Mouse (Mus musculus) ovary, postnatal 14 days (tissue): ENCODE measurements around the gene Gm6588.
A peak's percentile ranks its signal among the peaks of the same experiment; 100 is the strongest.
"Not testable (repeated sequence)": the region's sequence is repeated elsewhere in the genome, so short reads cannot be mapped to it uniquely, and the experiment has no call there.

Experiments
- DNase-seq: peaks from one replicate; pipeline ENCODE4 v3.0.0; 2022; ENCODE audit warnings: low spot score

Gm6588 gene

DNA sequence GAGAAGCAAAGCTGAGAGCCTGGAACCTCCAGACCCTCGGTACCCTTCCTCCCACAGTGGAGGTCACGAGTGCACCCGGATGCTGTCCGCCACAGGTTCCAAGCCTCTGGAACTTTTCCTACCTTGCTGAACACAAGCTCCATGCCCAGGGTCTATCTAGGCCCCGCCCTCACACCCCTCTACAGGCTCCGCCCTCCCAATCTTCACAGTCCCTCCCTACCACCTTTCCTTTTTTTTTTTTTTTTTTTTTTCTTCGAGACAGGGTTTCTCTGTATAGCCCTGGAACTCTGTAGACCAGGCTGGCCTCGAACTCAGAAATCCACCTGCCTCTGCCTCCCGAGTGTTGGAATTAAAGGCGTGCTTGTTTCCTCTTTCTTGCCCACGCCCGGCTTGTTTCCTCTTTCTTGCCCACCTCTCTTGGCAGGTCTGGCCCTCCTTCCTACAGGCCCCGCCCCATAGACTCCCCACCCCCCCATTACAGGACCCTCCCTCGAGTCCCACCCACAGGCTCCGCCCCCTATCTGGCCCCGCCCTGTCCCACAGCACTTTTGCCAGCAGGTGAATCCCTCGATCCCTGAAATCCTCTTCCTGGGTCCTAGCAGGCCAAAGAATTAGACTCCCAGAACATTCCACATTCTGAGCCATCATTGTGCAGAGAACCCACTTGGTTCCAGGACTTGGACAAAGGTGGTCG, at the start of gene Gm6588:
Gene Gm6588, plus strand, starts transcription at position 680 of the 694 bp plus-strand sequence.
- no peak for DNase-seq

DNA sequence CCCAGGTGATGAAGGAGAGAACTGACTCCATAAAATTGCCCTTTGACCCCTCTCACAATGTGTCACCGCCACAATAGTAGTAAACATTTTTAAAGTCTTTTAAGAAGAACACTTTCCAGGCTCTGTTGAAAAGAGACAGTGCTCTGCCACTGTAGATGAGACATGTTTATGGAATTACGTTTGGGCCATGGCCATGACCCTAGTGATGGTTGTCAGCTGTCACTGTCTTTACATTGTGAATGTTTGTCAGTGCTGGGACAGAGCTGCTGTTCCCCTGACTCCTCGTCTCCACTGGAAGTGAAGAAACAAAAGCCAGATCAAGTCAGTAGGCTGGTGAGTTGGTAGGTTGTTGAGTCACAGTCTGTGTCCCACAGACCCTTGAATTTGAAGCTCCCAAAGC, 46.8 kb upstream of the Gm6588 start:
- no peak for DNase-seq

DNA sequence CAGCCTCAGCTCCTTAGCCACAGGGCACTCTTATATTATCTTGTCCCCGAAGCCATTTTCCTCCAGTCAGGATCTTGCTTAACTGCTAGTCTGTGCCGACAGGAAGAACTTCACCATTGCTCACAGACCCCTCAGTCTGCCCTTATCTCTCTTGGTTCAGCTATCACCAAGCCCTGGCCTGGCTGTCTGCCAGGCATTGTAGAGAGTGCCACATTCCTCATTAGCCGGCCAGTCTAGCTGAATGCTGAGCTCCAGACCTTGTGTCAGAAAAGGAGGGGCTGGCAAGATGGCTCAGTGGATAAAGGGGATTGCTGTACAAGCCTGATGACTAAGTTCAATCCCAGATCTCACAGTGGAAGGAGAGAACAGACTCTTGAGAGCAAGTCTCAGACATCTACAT, 43.2 kb upstream of the Gm6588 start:
- DNase-seq = no peak

DNA sequence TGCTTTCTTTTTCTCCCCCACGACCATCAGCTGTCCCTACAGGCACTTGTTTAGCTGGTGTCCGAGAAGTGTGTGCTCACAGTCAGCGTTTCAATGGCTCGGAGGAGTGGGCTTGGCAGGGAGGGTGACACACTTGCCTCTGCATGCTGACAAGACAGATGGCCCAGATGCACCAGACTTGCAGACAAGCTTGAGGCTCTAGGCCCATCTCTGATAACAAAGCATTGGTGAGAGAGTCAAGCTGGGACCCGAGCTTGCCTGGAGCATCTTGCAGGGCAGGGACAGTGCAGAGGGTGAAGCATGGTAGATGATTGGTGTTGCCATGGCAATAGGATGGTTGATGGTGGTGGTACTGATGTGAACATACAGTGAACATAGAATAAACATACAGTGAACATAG, 40.0 kb upstream of the Gm6588 start:
- no peak for DNase-seq

DNA sequence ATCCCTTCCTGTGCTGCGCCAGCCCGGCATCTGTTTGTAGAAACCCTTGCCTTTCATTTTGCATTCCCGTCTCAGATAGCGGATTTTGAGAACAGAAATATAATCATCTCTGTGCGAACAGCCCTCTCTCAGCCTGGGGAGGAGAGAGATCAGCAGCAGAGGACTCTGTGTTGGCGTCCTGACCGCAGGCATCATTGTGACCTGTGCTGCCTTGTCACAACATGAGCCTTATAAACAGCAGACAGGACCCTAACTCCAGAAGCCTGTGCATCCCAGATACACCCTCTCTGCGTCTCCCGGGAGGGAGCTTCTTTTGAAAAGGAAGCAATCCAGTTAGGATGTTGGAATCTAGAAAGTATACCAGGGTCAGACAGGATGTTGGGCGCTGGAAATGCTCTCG, 38.2 kb upstream of the Gm6588 start:
- no peak for DNase-seq

DNA sequence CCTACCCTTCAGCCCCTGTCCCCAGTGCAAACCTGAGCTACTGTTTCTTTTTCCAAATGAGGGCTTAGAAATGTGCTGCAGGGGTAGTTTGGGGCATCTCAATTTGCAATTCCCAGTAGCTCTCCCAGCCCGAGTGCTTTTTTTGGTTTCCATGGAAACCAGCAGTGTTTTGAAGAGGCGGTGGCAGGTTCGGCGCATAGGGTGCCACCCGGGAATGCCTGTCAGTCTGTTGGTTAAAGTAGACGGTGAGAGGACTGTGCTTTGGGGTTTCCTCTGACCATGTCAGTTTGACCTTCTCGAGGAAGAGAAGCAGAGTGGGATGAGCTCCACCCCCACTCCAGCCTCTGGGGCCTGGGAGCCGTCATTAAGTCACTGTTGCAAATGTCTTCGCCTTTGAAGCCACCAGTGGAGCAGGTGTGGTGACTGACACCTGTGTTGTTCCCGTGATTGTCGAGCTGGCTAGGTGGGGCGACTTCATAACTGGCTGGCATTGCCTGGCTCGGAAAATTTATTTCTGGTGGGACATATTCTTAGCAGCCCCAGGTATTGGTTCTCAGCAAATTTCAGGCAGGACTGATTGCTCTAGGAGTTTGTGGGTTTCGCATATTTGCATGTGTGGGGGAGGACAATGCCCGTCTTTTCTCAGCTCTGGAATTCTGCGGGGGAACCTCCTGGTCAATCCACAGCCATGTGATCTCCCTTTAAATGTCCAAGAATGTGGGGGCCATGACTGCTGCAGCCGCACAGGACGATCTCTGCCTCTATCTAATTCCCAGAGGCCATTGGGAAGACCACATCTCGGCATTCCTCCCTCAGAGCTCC, 37.5 kb upstream of the Gm6588 start:
- DNase-seq = no peak

DNA sequence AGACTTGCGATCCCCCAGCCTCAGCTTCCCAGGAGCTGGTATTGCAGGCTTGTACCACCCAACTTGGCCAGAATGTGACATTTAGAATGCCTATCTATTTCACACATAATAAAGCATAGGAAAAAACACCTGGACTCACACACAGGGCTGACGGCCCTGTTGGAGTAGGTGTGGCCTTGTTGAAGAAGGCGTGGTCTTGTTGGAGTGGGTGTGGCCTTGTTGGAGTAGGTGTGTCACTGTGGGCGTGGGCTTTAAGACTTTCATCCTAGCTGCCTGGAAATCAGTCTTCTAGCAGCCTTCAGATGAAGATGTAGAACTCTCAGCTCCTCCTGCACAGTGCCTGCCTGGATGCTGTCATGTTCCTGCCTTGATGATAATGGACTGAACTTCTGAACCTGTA, 36.4 kb upstream of the Gm6588 start:
- DNase-seq = not testable (repeated sequence)

DNA sequence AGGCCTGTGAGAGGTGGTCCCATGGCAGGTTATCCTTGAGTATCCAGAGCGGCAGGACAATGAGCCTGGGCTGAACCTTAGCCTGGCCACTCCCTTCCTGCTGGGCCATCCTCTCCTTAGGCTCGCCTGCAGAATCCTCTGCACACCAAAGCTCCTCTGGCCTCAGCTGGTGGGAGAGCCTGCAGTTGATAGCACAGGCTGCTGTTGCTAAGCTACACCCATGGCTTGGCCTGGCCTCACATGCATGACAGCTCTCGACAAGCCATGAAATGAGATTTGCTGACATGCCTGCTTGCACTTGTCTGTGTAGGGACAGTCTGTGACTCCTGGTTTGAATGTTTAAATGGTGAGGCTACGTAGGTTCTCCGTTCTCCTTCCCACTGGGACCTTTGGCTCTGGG, 32.6 kb upstream of the Gm6588 start:
- DNase-seq = no peak

DNA sequence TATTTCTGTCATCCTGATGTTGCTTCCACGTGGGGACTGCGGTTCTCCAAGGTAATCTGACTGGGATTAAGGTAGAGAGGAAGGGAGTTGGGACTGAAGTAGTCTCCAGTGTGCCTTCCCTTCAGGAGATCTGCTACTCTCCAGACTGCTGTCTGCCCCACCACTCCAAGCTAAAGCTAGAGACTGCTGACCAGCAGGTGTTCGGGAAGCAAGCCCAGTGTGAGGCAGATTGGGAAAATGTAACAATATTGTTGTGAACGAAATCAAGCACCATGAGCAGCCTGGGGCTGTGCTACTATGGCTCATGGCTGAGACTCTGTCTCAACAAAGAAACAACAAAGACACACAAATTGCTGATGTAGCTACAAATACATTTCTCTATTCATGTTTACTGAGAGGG, 31.2 kb upstream of the Gm6588 start:
- DNase-seq = no peak

DNA sequence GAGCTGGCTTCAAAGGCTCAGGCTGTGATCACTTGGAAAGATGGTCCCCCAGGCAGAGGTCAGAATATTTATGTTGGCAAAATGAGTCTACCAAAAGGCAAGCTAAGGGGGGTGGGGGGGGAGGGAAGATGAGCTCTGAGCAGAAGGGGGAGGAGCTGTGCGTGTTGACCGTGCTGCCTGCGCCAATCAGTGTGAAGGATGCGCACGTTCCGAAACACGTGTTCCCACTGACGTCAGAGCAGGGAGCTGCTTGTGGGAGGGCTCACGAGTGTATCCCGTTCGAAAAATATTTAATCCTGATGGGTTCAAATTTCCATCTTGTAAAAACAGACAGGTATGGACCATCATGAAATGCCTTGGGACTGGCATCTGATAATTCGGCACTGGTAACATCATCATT, 29.7 kb upstream of the Gm6588 start:
- DNase-seq = no peak

DNA sequence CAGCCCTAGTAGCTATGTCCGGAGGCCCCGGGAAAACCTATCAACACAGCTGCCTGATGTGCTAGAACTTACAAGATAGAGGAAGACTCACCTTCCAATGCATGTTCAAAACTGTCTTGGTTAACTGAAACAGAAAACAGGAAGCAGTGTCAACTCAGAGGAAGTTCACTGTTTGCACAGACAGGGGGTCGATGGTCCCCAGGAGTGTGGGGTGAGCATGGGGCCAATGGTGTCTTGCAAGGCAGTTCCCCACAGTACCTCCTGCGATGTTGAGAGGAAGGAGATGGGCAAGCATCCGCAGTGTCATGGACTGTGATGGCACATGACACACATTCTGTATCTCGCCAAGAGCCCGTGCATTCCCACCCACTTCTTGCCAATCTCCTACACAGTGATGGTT, 22.6 kb upstream of the Gm6588 start:
- no peak for DNase-seq

DNA sequence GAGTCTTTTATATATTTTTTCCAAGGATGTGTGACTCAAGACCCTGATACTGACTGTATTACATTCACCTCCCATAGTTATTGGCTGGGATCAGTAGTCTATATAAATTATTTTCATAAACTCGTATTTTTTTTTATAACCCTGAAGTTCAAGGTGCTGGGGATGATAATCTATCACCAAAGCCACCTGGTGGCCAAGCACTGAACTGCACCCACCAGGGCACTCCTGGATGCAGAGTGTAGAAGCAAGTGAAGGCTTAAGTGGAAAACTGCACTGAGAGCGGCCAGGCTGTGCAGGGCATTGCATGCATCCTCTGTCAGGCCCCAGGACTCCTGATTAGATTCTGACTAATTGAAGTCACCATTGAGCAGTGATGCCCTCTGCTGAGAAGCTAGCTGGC, 21.9 kb upstream of the Gm6588 start:
- DNase-seq = peak; percentile 51

DNA sequence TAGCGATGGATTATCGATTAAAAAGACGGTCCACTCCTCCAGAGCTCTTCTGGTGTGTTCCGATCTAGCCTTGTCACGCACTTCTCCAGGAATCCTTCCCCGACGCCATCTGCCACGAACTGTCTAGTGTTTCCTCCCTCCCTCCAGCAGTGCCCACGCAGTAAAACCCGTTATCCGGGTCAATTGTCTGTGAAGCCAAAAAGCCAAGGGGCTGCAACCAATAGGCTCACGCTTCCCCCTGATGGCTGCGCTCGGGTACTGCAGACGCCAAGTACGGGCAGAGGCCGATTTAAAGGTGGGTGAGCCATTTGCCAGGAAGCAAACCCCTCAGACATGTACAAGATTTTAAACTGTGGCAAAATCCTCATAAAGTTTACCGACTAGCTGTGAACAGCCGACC, 20.3 kb upstream of the Gm6588 start:
- peak; percentile 51 for DNase-seq

DNA sequence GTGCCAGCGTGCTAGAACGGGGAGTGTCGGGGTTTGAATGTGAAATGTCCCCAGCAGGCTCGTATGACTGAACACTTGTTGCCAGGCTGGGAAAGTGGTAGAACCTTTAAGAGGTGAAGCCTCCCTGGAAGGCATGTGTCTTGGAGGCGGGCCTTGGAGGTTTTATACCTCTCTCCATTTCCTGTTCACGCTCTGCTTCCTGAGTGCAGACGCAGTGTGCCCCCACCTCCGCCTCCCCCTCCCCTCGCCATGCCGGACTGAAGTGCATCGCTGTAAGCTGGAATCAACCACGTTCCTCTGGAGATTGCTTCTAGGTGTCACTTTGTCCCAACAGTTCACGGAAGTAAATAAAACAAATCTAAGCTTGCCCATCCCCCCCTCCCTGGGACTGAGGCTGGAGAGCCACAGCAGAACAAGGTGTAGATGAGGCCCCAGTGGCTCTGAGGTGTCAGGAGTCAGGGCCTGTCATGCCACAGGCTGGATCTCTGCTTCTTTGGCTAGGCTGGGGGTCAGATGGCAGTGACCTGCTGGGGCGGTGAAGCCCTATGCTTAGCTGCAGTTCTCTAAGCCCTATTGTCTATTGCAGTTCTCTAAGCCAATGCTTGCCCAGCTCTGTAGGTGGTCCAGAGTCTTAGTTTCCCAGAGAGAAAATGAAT, 18.0 kb upstream of the Gm6588 start:
- no peak for DNase-seq

DNA sequence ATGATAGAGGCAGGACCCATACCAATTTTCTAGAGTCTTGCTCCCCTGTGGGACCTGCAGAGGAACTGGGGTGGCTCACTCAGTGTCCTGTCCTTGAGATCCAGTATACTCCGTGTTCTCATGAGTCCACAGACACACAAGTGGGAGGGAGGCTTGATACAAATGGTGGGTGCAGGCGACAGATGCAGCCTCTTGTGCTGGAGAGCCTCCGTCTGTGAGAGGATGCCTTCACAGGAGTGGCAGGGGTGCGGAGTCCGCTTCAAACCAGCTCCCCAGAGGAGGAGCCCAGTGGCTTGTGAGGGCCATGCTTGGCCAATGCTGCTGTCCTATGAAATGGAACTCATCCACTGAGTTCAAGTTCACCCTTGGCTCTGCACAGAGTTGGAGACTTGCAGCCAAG, 17.2 kb upstream of the Gm6588 start:
- DNase-seq = no peak

DNA sequence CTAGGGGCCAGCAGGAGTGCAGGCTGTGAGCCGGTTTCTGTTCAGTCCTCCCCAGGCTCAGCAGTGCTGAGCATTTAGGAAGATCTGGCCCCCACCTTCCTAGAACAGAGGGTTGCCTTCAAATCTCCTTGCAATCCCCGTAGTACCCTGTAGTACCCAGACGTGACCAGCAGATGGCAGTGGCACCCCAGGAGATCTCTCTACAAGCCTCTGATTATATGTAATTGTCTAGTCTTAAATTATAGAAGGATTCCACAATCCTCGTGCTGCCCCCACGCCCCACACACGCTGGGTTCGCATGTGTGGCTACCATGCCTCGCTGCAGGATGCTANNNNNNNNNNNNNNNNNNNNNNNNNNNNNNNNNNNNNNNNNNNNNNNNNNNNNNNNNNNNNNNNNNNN, 16.2 kb upstream of the Gm6588 start:
- peak; percentile 71 for DNase-seq

DNA sequence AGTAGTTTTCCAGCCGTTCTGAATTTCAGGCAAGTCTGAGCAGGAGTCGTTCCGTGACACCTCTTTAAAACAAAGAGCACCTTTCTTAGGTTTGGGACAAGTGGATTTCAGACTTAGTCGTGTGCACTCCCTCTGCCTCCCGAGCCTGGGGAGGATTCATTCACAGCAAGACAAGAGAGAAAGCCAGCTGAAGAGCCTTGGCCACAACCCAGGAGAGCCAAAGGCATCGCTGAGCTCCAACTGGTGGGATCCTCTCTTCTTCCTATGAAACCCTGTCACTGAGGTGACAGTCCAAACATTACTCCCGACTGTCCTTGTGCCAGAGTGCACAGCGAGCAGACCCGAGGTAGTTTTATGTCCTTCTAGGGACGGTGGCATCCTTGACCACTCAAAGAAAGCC, 10.7 kb upstream of the Gm6588 start:
- no peak for DNase-seq

DNA sequence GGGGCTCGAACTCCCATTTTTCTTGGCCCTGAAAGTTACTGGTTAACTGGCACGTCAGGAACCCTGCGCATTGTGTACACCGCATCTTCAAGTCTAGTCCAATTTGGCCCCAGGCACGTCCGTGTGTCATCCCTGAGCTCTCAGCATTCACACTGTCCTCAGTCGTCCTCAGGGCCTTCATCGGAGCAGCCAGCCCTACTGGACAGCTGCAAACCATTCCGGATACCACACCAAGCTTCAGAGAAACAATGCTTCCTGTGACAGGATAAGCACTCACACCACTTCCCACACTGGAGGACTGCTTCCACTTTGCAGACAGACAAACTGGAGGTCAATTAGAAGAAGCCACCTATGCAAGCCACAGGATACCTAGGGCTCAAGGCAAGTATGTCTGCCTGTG, 3.9 kb downstream of the Gm6588 start:
- no peak for DNase-seq

DNA sequence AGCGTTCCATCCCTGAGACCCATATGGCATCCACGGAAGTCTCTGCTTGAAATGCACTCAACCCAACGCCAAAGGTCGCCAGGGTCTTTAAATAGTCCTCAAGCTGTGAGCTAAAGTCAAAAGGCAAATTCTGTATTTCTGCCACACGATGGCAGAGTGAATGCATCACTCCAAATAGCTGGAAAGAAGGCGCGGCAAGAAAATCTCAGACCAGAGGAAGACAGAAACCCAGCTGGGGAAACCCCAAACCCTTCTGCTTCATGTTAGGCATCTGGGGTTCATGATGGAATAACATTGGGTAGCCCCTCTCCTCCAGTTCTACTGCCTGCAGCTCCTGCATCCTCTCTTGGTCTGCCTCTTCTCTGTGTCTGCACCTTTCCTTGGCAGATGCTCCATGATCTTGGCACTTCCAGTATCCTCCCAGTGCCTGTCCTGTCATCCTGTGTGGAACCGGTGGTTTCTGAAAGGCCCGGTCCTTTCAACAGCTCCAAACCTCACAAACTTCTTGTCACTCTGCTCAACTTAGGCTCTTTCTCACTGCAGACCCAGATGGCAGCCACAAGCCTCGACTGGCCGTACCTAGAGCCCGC, 5.8 kb downstream of the Gm6588 start:
- DNase-seq = no peak

DNA sequence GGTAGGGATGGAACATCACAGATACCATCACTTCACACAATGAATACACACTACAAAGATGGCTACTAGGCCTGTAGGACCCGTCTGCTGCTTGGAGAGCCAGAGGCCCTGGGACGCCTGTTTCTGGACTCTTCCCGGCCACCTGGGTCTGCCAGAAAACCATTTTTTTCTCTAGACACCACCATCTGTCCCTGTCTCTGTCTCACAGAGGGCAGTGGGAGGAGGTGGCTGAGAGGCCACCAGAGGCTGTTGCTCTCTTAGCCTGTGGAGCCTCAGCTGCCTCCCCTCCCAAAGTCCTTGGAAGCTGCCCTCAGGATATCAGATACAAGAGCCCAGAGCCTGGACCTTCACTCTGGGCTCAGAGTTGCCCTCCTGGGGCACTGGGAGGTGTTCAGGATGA, 10.7 kb downstream of the Gm6588 start:
- DNase-seq = no peak

DNA sequence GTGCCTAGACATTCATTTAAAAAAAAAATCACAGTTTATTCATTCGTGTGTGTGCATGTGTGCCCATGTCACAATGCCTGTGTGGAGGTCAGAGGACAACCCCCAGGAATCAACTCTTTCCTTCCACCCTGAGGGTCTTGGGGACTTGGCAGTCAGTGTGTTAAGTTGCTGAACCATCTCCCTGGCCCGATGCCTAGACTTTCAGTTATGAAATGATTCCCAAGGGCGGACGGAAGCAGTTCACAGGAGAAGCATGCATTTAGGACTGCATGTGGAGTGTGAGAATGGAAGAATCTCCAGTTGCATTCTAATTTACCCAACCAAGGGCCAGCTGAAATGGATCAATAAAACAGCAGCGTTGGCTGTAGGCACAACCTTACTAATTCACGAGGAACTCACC, 17.1 kb downstream of the Gm6588 start:
- DNase-seq = no peak

DNA sequence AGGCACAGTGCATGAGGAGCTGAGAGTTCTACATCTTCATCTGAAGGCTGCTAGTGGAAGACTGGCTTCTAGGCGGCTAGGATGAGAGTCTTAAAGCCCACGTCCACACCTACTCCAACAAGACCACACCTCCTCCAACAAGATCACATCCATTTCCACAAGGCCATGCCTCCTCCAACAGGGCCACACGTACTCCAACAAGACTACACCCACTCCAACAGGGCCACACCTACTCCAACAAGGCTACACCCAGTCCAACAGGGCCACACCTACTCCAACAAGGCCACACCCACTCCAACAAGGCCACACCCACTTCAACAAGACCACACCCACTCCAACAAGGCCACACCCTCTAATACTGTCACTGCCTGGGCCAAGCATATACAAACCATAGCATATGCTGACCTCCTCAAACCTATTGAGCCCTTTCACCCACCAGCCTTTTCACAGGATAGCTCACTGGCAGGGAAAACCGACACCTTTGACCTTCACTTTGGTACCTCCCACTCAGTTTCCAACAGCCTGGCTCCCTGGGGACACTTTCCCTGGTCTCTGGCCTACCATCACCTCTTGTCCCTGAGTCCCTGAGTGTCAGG, 19.9 kb downstream of the Gm6588 start:
- DNase-seq = no peak
